Mouse (Mus musculus): ENCODE measurements around the gene Fam207a.

Gene Fam207a

DNA sequence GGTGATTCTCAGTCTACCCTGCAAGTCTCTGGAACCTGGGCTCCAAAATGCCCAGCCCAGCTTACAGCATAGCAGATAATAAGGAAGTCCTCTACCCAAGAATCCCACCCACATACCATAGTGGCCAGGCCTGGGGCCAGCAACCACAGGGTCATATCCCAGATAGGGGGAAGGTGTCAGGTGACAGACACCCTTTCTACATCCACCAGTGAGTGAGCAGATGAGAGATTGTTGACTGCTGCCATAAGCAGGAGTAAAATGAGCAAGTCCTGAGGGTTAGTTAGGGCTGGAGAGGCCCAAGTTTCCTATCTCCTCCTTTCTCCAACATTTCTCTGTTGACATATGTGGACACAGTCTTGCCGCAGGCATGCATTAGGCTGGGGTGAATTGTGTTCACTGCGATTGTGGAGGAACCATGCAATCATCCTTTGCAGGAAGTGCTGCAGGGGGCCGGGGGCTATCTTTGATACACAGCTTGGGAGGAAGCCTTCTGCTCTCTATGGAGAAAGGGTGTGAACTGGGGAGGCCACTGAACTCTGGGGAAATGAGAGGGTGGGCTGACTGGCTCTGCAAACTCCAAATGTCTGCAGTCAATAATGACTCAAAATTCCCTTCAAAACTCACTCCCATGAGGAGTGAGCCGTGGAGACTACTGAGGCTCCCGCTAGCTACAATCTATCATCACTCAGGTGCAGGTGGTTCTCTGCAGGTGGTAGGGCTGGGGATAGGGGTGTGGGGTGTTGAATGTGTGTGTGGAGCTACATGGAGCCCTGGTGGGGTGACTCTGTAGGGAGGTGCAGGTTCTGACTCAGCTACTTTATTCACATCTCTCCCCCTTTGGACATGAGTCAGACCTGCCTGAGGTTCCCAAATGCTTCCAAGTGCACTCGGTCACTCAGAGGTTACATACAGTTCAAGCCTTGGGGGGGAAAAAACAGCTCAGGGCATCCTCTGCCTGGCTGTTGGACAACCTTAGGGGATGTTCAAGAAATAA is 15.7 kb upstream of the Fam207a start:
- no peak for DNase-seq (ENCODE audit: low spot score)

DNA sequence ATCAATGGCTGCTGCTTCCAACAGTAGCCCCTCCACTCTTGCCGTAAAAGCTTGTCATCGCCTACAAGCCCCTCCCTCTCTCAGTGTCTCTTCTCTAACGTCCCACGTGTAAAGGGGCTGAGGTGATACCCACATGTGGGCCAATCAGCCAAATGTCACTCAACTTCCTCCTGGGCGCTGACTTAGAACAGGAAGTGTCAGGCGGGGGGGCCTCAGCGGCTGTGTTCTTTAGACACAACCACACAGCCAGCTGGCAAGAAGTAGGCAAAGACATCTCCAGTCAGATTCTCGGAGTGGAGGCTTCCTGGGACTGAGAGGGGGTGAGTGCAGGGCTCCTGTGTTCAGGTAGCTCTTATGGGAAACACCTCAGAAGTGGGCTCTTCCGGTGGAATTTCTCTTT is 14.6 kb upstream of the Fam207a start, which contains the start of gene Itgb2:
Gene Itgb2 (plus strand): TSS at position 113 of the 400 bp plus-strand sequence.
- DNase-seq (ENCODE audit: low spot score), result no peak

DNA sequence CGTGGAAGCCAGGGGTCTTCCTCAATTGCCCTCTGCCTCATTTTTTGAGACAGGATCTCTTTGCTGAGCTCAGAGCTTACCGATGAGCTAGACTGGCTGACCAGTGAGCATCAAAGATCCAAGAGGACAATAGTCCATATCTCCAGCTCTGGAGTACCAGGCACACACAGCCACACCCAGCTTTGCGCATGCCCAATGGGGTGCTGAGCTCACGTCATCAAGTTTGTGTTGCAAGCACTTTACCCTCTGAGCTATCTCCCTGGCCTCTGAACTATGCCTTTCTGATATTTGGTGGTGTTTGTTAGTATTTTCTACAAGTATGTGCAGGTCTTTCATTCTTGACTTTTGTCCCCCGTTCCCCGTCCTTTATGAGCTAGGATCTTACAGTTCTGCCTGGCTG is 13.0 kb upstream of the Fam207a start:
- no peak for DNase-seq (ENCODE audit: low spot score)

DNA sequence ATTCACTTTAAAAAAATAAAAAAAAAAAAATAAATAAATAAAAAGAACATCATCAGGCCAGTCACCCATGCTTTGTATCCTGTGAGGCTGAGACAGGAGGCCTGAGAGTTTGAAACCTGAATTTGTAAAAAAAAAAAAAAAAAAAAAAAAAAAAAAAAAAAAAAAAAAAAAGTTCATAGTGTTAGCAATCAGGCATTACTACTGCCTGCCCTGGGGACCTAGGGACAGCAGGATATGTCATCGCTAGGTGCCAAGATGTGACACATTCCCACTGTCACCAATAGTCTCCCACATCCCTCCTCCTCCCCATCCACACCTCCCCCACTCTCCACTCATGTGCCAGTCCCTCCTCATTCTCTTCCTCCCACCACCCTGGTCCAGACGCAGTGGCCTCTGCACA is 10.9 kb upstream of the Fam207a start:
- no peak for DNase-seq (ENCODE audit: low spot score)

DNA sequence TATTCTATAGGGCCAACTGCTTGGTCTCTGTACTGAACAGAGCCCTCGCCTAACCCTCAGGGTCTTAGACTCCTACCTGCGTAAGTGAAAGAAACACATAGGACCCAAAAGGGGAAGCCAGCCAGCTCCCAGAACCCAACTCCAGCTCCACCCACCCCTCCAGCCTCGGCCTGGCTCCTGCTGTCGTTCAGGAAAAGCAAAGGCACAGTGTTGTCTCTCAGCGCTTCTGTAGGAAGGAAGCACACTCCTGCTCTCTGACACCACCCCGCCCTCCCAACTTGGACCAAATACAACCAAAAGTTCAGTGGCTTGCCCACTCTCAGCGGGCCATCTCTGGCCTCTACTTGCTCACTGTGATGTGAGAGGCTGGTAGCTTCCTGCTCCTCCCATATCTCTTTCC is 7.7 kb upstream of the Fam207a start:
- DNase-seq (ENCODE audit: low spot score), result no peak

DNA sequence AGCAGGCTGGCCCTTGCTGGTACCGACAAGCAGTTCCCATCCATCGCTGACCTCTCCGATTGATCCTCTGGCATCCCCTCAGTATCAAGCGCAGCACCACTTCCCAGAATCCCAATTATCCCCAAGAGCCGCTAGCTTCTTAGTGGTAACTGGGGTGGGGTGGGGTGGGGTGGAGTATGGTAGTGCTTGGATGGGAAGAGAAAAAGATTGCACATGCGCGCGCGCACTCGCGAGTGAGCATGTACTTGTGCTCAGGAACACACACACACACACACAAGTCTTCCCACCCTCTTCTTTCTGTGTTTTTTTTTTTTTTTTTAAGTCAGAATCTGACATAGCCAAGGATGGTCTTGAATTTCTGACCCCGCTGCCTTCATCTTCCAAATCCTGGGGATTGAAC is 7.2 kb upstream of the Fam207a start:
- DNase-seq (ENCODE audit: low spot score), result no peak

DNA sequence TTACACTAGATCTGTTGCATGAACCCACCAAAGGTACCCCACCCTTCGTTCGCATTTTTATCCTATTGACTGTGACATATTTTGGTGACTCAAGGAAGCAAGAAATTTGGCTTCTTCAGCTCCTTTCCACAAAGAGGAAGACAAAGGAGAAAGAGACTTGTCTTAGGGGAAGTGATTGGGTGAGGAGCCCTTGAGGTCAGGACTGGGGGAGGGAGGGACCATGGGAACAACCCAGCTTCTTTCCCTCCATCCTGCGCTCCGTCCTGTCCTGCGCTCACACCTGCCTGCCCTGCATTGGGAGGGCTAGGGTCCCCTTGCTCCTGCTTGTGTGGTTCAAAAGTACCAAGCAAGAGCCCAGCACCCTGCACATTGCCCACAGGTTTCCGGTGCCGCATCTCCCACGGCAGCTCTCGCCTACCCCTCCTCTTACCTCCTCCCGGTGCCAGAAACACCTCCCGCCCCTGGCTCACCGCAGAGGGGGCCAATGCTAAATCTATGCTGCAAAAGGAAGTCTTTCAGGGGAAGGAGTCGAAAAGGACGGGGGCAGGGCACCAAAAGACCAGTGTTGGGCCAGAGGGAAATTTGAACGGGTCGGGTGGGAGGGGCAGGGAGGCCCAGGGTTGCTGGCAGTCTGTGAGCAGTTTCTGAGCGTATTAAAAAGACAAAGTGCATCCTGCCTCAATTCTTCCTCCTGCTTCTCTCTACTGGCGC is 6.6 kb upstream of the Fam207a start:
- peak; percentile 33 for DNase-seq (ENCODE audit: low spot score)

DNA sequence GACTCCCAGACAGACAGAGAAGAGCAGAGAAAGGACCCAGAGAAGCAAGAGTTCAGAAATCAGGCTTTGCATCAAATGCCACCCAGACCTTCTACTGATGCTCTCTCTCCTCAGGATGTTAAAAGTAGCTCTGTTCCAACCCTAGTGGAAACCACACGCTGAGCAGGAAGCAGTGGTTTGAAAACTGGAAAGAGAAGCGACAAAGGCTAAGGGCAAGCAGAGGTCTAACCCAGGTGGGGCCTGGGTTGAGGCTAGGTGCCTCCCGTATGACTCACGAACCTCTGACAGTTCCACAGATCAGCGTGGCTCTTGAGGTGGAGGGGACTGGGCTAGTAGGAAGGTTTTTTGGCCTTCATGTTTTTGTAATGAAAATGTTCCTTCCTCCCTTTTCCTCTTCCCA is 4.9 kb upstream of the Fam207a start:
- no peak for DNase-seq (ENCODE audit: low spot score)

DNA sequence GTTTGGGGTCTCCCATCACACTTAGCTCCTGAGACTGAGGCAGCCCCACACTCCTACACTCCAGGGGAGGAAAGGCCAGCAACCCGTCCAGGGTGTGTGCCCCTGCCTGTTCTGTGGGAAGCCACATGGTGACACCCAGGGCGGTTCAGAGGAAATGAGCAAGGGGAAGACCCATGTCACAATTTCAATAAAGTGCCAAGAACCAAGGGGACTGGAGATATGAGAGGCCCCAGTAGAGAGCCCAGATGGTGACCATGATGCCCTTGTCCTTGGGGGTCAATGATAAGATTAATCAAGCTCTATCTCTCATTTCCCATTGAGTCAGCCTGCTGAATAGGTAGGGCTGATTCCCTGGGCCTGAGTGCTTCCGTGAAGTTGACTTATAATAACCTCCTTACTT is 3.6 kb upstream of the Fam207a start:
- DNase-seq (ENCODE audit: low spot score), result no peak

DNA sequence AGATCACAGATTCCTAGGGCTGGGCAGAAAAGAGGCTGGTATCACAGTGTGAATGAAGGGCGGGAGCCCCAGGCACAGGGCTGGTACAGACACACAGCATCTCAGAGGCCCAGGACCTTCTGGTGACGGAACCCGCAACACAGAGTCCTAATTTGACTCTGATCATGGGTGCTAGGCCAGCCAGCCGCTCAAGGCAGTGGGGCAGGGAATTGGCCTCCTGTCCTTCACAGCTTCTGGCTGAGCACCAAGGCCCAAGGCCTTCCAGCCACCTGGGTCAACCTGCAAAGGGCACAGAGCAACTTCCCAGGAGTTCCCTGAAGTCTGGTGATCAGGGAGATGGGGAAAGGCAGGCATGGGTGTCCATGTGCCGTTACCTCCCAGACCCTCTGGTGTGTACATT is 2.2 kb upstream of the Fam207a start:
- DNase-seq (ENCODE audit: low spot score), result no peak

DNA sequence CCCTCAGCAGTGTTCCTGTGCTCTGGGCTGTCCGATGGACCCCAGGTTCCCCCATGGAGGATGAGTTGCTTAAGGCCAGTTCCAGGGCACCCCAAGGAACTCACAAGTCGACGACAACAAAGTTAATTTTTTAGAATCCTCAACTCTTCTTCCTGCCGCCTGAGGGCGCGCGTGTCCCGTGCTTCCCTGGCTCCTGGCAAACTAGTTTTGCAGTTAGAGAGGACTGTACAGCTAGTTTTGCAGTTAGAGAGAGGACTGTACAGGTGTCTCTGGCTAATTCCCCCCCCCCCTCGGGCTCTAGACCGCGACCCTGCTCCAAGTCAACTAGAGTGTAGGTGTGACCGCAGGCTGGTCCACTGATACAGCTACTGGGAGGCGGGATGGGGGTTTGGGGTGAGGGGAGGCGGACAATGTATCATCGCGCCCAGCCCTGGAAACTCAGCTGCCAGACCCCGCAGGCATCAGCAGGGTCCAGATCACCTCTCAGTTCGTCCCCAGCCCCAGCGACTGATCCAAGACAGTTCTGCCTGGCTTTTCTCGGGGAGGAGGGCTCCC is 1.6 kb upstream of the Fam207a start:
- DNase-seq (ENCODE audit: low spot score), result peak; percentile 75

DNA sequence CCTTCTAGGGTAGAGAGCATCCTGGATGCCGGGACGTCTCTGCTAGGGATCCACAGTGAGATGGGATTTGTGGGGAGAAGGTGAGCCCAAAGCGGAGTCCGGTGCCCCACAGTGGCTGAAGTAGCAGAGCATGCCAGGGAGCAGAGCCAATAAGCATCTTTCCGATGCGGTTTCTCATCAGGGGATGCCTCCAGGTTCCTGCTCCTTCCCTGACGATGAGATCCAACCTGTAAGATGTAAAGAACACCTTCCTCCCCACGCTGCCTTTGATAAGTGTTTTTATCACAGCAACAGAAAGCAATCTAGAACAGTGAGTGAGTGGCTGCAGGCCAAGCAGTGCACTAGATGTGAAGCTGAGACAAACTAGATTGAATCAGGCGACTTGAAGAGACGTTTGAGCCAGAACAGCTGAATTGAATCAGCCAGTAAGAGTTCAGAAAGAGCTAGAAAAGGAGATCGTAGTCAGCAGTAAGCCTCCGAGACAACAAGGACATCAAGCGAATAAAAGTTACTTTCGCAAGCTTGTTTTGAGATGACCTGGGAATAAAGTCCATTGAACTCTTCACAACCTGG is 880 bp upstream of the Fam207a start:
- peak; percentile 25 for DNase-seq (ENCODE audit: low spot score)

DNA sequence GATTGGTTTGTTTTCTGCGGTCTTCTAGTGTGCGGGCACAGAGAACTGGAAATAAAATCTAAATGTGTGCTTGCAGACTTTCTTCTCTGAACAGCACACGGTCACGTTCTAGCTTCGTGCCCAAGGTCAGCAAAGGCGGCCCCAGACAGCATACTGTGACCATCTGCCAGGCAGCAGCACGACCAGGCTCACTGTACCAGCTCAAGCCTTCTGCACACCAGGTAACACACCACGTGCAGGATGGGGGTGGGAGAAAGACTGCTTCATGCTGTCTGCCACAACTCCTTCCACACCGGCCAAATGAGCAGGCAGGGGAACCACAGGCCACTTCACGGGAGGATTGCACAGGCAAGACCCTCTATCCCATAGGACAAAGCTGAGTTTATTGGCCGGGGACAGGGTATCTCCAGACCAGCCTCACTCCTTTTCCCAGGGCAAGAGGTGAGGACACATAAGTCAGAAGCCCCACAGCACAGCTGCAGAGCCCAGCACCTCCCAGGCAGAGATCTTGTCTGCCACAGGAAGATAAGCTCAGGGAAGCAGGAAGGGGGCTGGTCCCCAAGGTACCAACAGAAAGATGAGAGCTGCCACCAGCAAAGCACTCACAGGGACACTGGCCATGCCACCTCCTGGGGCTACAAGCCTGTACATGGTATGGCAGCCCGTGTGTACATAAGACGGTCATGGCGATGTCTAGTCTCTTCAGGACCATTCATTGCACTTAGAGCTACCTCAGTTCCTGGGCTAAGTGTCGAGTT is 5.2 kb downstream of the Fam207a start:
- no peak for DNase-seq (ENCODE audit: low spot score)

DNA sequence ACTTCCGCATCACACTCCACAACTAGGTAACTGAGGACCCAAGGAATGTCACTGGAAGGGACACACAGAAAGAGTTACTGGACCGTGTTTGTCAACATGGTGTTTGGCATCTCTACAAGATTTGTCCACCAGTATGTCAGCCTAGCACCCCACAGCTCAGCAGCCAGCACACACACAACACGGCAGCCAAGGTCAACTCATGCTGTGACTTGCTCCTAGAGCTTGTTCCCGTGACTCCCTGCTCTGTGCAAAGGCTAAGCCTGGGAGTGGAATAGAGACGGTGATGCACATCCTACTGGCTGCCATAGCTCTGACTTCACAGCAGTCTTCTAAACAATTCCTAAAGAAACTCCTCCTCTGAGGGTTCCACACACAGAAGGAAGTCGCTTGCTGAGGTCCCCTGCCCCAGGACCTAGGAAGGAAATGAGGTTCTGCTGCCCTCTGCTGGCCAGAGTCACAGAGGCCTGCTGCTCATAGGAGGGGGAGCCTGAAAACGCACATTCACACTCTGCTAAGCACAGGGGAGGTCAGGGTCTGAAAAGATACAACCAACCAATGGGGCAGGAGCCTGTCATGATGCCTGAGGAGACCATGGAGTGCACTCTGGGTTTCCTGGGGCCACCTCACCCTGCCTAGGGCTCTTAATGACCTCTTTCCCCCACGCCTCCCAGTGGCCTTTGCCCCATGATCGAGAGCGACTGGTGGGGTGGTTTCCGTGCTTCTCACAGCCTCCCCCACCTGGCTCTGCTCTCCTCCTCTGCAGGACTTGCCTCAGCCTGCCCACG is 6.0 kb downstream of the Fam207a start:
- DNase-seq (ENCODE audit: low spot score), result peak; percentile 94

DNA sequence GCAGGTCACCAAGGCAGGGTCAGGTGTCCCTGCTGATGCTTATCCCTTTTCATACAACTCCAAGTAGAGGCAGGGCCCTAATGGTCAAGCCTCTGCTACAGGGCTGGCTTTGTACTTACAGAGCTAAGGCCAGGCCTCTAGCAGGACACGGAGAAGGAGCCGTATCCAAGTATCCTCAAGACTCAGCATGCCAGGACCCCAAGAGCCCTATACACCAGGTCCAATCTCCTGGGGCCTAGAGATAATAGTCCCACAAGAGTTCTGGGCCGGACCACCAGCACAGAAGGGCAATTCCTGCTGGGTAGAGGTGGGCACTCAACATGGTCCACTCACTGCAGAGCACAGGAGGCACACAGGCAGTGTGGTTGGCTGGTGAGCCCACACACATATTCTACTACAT is 6.8 kb downstream of the Fam207a start:
- DNase-seq (ENCODE audit: low spot score), result no peak

DNA sequence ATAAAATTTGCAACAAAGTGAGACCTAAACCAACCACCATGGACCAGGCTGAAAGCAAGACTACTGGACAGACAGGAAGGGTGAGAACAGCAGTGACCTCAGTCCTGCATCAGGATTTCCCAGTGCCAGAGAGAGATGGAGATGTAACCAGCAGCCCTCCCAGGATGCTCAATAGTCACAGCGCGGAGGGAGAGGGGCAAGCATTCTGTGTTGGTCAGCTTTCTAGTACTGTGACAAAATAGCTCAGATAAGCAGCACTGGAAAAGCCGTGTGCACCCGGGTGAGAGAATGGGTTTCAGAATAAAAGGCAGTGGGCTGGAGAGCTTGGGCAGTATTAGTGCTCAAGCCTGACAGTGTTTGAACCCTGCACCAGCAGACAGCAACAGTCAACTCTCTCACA is 7.8 kb downstream of the Fam207a start:
- no peak for DNase-seq (ENCODE audit: low spot score)

DNA sequence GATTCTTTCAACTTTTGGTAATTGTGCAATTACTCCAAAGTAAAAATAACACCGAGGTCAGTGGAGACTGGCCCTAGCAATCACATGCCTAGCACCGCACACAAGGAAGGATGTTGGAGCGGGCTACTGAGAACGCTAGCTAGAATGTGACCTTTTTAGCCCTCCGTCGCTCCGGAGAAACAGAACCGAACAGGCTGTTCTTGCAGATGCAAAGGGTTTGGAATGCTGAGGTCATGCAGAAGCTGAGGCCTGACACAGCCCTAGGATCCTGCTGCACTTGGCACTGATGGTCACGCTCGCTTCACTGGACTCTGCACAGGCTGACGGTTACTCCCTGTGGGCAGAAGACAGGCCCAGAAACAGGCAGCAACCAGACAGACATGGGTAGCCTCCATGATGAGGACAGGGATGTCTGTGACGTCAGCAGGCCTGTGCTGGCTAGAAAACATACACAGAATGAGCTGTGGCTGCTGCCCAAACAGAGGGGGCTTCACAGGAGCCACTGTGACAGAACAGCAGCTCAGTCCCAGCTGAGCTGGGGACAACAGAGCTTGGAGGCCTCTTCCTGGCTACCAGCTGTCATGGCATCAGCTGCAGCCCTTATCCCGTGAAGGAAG is 8.5 kb downstream of the Fam207a start:
- no peak for DNase-seq (ENCODE audit: low spot score)

DNA sequence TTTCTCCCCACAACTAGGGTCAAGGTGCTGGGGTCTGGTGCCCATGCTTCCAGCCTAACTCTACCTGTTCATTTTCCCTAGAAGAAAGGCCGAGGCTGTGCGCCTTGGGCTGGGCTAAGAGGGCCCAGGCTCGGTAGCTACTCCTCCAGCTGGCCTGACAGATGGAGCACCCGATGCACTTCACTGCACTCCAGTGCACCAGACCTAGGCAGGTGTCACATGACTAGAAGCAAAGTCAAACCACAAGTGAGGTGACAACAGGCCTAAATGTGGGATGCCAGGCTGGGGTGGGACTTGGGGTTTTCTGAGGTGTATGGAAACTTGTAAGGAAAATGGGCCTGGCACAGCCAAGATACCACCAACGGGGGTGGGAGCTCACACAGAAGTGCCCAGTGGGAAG is 9.1 kb downstream of the Fam207a start:
- DNase-seq (ENCODE audit: low spot score), result no peak

DNA sequence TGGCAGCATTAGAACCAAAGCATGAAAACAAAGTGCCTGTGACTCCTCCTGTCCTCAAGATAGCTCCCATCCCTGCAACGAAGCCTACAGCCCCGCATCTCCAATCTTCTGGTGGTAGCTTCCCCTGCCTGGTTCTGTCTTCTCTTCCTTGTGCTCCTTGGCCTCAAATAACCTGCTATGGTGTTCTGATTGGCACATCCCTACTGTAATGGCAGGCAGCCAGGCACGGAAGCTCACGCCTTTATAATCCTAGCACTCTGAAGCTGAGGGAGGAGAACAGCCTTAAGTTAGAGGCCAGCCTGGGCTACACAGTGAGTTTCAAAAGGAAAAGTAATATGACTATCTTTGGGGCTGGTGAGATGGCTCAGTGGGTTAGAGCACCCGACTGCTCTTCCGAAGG is 11.4 kb downstream of the Fam207a start:
- no peak for DNase-seq (ENCODE audit: low spot score)

Measured in retina, embryonic 14.5 days (tissue).